Mouse (Mus musculus) intestine, embryonic 15.5 days (tissue): ENCODE data around the gene Gm20388. TPM values are rescaled to one million over a fixed set of nuclear protein-coding genes. Genes with fewer than 3 reads are reported as not detected.

Experiments
- ATAC-seq: fragments of 200-750 bp; cut with Nextera tagmentation; 2 replicates; pipeline ENCODE4 v1.8.0; 2017; ENCODE audit warnings: moderate TSS enrichment, moderate library complexity
- H3K27ac ChIP-seq: fragments of 300-500 bp; sonication (generic); 2 replicates; pipeline ENCODE4 v1.5.1; 2015; ENCODE audit warnings: mild to moderate bottlenecking, inconsistent platforms
- H3K27me3 ChIP-seq: fragments of 300-500 bp; sonication (generic); replicated peaks from 2 replicates; pipeline ENCODE4 v1.6.1; 2015; ENCODE audit warnings: inconsistent platforms
- H3K36me3 ChIP-seq: fragments of 300-500 bp; sonication (generic); 2 replicates; pipeline ENCODE4 v1.6.1; 2015; ENCODE audit warnings: inconsistent platforms
- H3K4me1 ChIP-seq: fragments of 300-500 bp; sonication (generic); replicated peaks from 2 replicates; pipeline ENCODE4 v1.6.1; 2015; ENCODE audit warnings: inconsistent platforms
- H3K4me2 ChIP-seq: fragments of 300-500 bp; sonication (generic); replicated peaks from 2 replicates; pipeline ENCODE4 v1.6.1; 2015; ENCODE audit warnings: mild to moderate bottlenecking, inconsistent platforms
- H3K4me3 ChIP-seq: fragments of 300-500 bp; sonication (generic); replicated peaks from 2 replicates; pipeline ENCODE4 v1.5.1; 2015; ENCODE audit warnings: inconsistent platforms
- H3K9ac ChIP-seq: fragments of 300-500 bp; sonication (generic); 2 replicates; pipeline ENCODE4 v1.6.1; 2015; ENCODE audit warnings: inconsistent platforms
- H3K9me3 ChIP-seq: fragments of 300-500 bp; sonication (generic); 2 replicates; pipeline ENCODE4 v1.6.1; 2016; ENCODE audit warnings: inconsistent platforms
- WGBS: fragments of 180-500 bp; shearing (Covaris S2); methylation state at CpG from one replicate; pipeline ENCODE4 v1.1.7; 2015; 5-methylcytosine and 5-hydroxymethylcytosine counted together
- polyA plus RNA-seq: library from polyadenylated mRNA; unstranded; fragments of >200 nt; fragmentation: Nextera tagmentation; extraction: Ambion mirVana; gene quantifications from 2 replicates; pipeline ENCODE4 v1.2.1, GENCODE M21; 2015

Gm20388 gene
- polyA plus RNA-seq, 1 experiment from 2014 or later = not detected

GRCm38 (mm10) chr8:121751407-121751806, 1840.8 kb downstream of the Gm20388 start:
- no peak for ATAC-seq
- H3K27ac ChIP-seq = no peak overlapping the region
- peaks cover 18% of the 10 kb centered on the region for H3K27me3 ChIP-seq
- no peak overlapping the region for H3K4me3 ChIP-seq
- no peaks in the 10 kb centered on the region for H3K4me1 ChIP-seq
- 34% methylated on average over 3 of the region's 3 CpGs for WGBS
- H3K9me3 ChIP-seq = no peaks in the 10 kb centered on the region
- no peaks in the 10 kb centered on the region for H3K36me3 ChIP-seq
- H3K4me2 ChIP-seq = no peak overlapping the region
- H3K9ac ChIP-seq = no peak overlapping the region

GRCm38 (mm10) chr8:121758470-121758869, 1847.8 kb downstream of the Gm20388 start:
- H3K27ac ChIP-seq = no peak overlapping the region
- H3K9ac ChIP-seq = no peak overlapping the region
- no peak overlapping the region for H3K4me3 ChIP-seq
- no peak overlapping the region for H3K4me2 ChIP-seq
- 65% methylated on average over 12 of the region's 12 CpGs for WGBS
- ATAC-seq = no peak
- H3K27me3 ChIP-seq = peaks cover 5% of the 10 kb centered on the region; the same call in 1 of the 2 replicates
- no peaks in the 10 kb centered on the region for H3K36me3 ChIP-seq
- no peaks in the 10 kb centered on the region for H3K9me3 ChIP-seq
- no peaks in the 10 kb centered on the region for H3K4me1 ChIP-seq

GRCm38 (mm10) chr8:121760484-121760883, 1849.8 kb downstream of the Gm20388 start:
- no peaks in the 10 kb centered on the region for H3K9me3 ChIP-seq

GRCm38 (mm10) chr8:121761480-121761879, 1850.8 kb downstream of the Gm20388 start:
- Histone ChIP-seq H3K36me3 (no peaks in the 10 kb centered on the region), H3K4me2 (no peak overlapping the region), H3K9ac (no peak overlapping the region), H3K27ac (no peak overlapping the region), H3K4me3 (no peak overlapping the region), H3K9me3 (no peaks in the 10 kb centered on the region), H3K27me3 (no peaks in the 10 kb centered on the region), H3K4me1 (no peaks in the 10 kb centered on the region)
- WGBS = 26% methylated on average over 10 of the region's 10 CpGs
- ATAC-seq = no peak

More at GRCm38 (mm10) chr8:121760484-121760883, 1849.8 kb downstream of the Gm20388 start:
- Histone ChIP-seq H3K4me3 (no peak overlapping the region), H3K4me1 (no peaks in the 10 kb centered on the region), H3K36me3 (no peaks in the 10 kb centered on the region), H3K4me2 (no peak overlapping the region), H3K9ac (no peak overlapping the region), H3K27me3 (no peaks in the 10 kb centered on the region), H3K27ac (no peak overlapping the region)
- WGBS = 77% methylated on average over 7 of the region's 7 CpGs
- no peak for ATAC-seq

- no peaks in the 10 kb centered on the region for H3K27me3 ChIP-seq
- H3K4me2 ChIP-seq = no peak overlapping the region
- no peak overlapping the region for H3K4me3 ChIP-seq
- H3K27ac ChIP-seq = no peak overlapping the region
- 50% methylated on average over 7 of the region's 7 CpGs for WGBS
- H3K9me3 ChIP-seq = no peaks in the 10 kb centered on the region
- no peaks in the 10 kb centered on the region for H3K4me1 ChIP-seq
- no peak for ATAC-seq
- no peaks in the 10 kb centered on the region for H3K36me3 ChIP-seq
- H3K9ac ChIP-seq = no peak overlapping the region
Observed at GRCm38 (mm10) chr8:121762999-121763699, 1852.5 kb downstream of the Gm20388 start.

- 68% methylated on average over 9 of the region's 9 CpGs for WGBS
- no peak overlapping the region for H3K4me2 ChIP-seq
- no peaks in the 10 kb centered on the region for H3K4me1 ChIP-seq
- no peak overlapping the region for H3K4me3 ChIP-seq
- no peak for ATAC-seq
- no peak overlapping the region for H3K9ac ChIP-seq
- no peaks in the 10 kb centered on the region for H3K36me3 ChIP-seq
- H3K27ac ChIP-seq = no peak overlapping the region
- H3K27me3 ChIP-seq = no peaks in the 10 kb centered on the region
- H3K9me3 ChIP-seq = no peaks in the 10 kb centered on the region
Observed at GRCm38 (mm10) chr8:121763700-121764013, 1853.0 kb downstream of the Gm20388 start.

- 74% methylated on average over 7 of the region's 7 CpGs for WGBS
- no peak for ATAC-seq
- Histone ChIP-seq H3K4me1 (no peaks in the 10 kb centered on the region), H3K4me3 (no peak overlapping the region), H3K27ac (no peak overlapping the region), H3K36me3 (no peaks in the 10 kb centered on the region), H3K27me3 (no peaks in the 10 kb centered on the region), H3K9ac (no peak overlapping the region), H3K4me2 (no peak overlapping the region), H3K9me3 (no peaks in the 10 kb centered on the region)
Observed at GRCm38 (mm10) chr8:121765594-121766138, 1855.0 kb downstream of the Gm20388 start.

- 69% methylated on average over 3 of the region's 3 CpGs for WGBS
- H3K4me2 ChIP-seq = no peak overlapping the region
- H3K9me3 ChIP-seq = no peaks in the 10 kb centered on the region
- no peaks in the 10 kb centered on the region for H3K36me3 ChIP-seq
- ATAC-seq = no peak
- H3K9ac ChIP-seq = no peak overlapping the region
- H3K4me3 ChIP-seq = no peak overlapping the region
- H3K27ac ChIP-seq = no peak overlapping the region
- H3K4me1 ChIP-seq = no peaks in the 10 kb centered on the region
- no peaks in the 10 kb centered on the region for H3K27me3 ChIP-seq
Observed at GRCm38 (mm10) chr8:121769095-121769494, 1858.5 kb downstream of the Gm20388 start.

- Histone ChIP-seq H3K4me2 (no peak overlapping the region), H3K9me3 (no peaks in the 10 kb centered on the region), H3K9ac (no peak overlapping the region), H3K27me3 (no peaks in the 10 kb centered on the region), H3K36me3 (no peaks in the 10 kb centered on the region), H3K27ac (no peak overlapping the region), H3K4me3 (no peak overlapping the region), H3K4me1 (no peaks in the 10 kb centered on the region)
- 90% methylated on average over 2 of the region's 2 CpGs for WGBS
- ATAC-seq = no peak
Observed at GRCm38 (mm10) chr8:121769621-121770020, 1859.0 kb downstream of the Gm20388 start.

GRCm38 (mm10) chr8:121770845-121771752, 1860.5 kb downstream of the Gm20388 start:
- H3K9me3 ChIP-seq = no peaks in the 10 kb centered on the region
- no peaks in the 10 kb centered on the region for H3K36me3 ChIP-seq
- H3K27ac ChIP-seq = no peak overlapping the region
- H3K4me1 ChIP-seq = no peaks in the 10 kb centered on the region
- H3K4me2 ChIP-seq = no peak overlapping the region
- no peak for ATAC-seq
- no peak overlapping the region for H3K4me3 ChIP-seq
- no peak overlapping the region for H3K9ac ChIP-seq
- H3K27me3 ChIP-seq = no peaks in the 10 kb centered on the region
- 33% methylated on average over 19 of the region's 19 CpGs for WGBS

GRCm38 (mm10) chr8:121773876-121774275, 1863.2 kb downstream of the Gm20388 start:
- H3K27ac ChIP-seq = no peak overlapping the region
- 86% methylated on average over 12 of the region's 12 CpGs for WGBS
- ATAC-seq = no peak

GRCm38 (mm10) chr8:121782493-121782892, 1871.9 kb downstream of the Gm20388 start:
- no peak for ATAC-seq
- H3K9ac ChIP-seq = no peak overlapping the region
- no peaks in the 10 kb centered on the region for H3K9me3 ChIP-seq
- WGBS = 63% methylated on average over 5 of the region's 5 CpGs
- no peak overlapping the region for H3K4me2 ChIP-seq
- H3K27ac ChIP-seq = no peak overlapping the region
- H3K4me1 ChIP-seq = no peaks in the 10 kb centered on the region
- H3K27me3 ChIP-seq = peaks cover 5% of the 10 kb centered on the region; the same call in 1 of the 2 replicates
- no peak overlapping the region for H3K4me3 ChIP-seq
- H3K36me3 ChIP-seq = no peaks in the 10 kb centered on the region

More at GRCm38 (mm10) chr8:121773876-121774275, 1863.2 kb downstream of the Gm20388 start:
- H3K9me3 ChIP-seq = no peaks in the 10 kb centered on the region
- no peaks in the 10 kb centered on the region for H3K4me1 ChIP-seq
- no peak overlapping the region for H3K4me2 ChIP-seq
- no peak overlapping the region for H3K9ac ChIP-seq
- no peak overlapping the region for H3K4me3 ChIP-seq
- no peaks in the 10 kb centered on the region for H3K36me3 ChIP-seq
- H3K27me3 ChIP-seq = no peaks in the 10 kb centered on the region
